Mouse (Mus musculus) heart, adult 8-10 months (tissue): ENCODE results near the gene Homer2. TPM values are rescaled to one million over a fixed set of nuclear protein-coding genes. Genes with fewer than 3 reads are reported as not detected.

ENCODE experiments used
- DNase-seq: peaks from one replicate; pipeline ENCODE4 v3.0.0; 2022; ENCODE audit warnings: low spot score
- total RNA-seq, 4 experiments: library from RNA; stranded (reverse); gene quantifications; 2 replicates each; pipeline ENCODE4 v1.2.4; 2022

Homer2 gene
- total RNA-seq, 4 experiments from 2014 or later, result 87.9 to 110 (median 104) TPM

DNA sequence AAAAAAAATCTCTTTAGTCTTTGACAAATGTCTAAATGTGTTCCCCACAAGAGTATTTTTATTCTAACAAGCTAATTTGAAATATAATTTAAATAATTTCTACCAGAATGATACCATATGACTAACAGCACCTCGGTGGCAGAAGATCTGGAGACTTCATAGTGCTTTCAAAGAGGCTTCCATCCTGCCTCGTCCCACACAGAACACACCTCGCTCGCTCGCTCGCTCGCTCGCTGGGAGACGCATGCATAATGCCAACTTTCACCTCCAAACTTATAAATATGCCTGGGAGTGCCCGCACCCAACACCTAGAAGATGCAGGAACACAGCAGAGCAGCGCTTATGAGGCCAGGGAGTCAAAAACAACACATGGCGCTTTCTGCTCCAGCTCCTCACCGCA is 9.0 kb downstream of the Homer2 start:
- no peak for DNase-seq

DNA sequence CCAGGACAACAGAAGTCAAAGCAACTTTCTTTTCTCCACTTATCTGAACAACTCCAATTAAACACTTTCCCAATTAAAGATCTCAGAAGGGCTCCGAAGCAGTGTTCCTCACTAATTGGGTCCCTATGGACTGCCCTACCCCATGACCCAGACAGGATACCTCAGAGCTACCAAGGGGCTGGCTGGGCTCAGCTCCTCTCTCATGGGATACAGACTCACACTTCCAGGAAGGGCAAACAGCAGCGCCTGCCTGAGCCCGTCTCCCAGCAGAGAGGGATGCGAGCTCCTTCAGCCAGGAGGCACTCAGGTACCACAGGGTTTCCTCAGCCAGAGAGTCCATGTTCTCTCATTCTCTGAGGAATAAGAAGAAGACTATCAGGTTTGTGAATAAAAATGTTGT is 9.4 kb downstream of the Homer2 start:
- no peak for DNase-seq

DNA sequence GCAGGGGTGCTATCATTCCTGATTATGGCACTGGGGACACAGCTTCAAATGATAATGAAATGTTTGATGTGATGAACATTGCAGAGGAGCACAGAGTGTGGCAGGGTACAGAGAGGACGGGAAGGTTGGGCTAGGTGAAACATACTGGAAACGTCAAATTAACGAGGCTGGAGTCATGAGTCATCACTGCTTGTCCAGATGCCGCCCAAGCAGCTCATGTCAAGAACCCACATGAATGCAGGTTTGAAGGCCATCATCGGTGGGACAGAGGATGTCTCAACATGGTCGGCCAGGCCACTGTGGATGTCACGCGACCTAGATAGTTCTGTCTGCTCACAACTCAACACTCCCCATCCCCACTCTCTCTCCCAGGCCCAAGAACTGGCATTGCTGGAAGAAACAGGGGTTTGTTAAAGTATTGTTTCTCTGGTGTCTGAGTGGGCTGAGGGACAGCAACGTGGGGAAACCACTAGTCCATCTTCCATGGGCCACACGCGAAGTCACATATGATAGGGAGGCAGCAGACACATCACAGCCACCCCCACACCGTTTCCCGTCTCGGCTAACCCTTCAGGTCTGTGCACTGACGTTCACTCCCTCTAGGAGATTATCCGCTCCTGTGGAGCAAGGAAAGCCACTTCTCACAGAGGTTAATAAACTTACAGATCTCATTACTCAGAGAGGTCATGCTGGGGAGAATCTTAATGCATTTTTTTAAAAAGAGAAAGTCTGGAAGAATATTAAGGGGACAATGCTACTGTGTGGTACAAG is 11.4 kb downstream of the Homer2 start:
- DNase-seq, result no peak

DNA sequence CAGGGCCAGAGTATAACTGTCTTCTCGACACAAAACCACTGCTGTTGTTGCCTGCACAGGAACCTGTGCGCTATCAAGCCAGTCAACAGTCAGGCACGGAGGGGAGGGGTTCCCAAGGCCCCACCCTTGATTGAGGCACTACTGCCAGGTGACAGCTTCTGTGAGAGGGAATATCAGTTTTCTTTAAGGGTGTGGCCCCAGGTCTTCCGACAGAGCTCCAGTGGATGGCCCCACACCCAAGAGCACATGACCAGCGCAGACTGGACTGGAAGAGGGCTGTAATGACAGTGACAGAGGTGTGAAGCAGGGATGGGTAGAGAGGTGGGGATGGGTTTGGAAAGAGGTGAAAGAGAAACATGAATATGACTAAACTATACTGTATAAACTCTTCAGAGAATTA is 16.3 kb downstream of the Homer2 start:
- no peak for DNase-seq

DNA sequence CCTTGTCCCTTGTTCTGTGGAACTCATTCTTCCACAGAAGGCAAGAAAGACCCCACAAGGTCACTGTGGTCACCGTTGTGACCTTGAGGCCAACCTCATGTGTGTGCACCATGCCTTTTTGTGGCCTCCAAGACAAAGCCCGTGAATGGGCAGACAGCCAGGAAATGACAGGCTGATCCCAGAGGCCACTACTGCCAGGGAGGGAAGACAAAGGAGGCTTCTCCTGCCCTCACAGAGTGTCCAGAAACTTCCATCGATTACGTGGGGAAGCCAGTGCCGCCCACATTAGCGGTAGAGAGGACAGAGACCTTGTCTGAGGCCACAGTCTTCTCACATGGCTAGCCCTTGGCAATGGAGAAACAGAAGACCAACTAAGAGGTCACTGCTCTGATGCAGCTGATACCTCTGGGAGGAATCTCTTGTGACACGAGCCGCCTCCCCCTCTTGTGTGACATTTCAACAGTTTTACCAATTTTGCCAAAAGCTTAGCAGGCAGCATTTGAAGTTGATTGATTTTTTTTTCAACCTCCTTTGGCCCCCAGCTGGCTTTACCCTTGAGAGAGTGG is 18.1 kb downstream of the Homer2 start:
- no peak for DNase-seq

DNA sequence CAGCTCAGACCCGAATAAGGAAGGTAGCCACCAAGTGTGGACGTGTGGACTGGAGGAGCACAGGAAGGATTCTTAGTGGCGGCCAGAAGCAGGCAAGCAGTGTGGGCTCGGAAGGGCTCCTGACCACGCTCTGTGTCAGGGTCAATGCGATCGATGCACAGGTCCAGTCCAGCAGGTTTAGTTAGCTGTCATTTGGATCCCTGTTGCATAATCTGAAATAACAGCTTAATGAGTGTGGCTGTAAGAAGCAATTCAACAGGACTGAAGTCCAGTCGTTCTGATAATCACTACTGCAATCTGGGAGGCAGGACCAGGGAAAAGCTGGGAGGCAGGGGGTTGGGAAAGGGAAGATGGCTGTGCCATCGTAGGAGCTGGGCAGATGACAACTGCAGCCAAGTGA is 18.9 kb downstream of the Homer2 start:
- no peak for DNase-seq

DNA sequence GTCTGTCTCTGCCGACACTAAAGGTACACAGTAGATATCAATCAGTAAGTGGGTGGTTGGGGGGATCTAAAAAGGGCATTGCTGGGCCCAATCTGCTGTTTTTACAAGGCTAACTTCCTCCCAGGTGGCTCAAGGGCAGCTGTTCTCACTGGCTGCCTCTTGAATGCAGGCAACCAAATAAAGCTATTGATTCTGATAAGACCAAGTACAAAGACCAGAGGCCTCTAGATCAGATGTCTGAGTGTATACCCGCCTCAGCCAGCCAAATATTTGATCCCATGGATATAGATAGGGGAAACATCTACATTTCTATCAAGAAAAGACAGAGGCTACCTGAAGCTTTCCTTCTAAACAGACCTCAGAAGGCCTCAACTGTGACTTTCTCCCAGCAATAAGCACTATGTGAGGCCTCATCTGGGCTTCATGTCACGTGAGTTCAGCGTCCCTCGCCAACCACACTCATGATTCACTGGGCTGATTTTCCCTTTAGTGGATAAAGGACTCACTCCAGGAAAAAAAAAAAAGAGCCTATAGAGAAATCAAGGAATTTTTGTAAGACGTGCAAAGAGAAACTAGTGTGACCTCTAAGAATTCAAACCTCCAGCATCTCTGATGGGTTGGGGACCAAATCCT is 19.5 kb downstream of the Homer2 start:
- no peak for DNase-seq

DNA sequence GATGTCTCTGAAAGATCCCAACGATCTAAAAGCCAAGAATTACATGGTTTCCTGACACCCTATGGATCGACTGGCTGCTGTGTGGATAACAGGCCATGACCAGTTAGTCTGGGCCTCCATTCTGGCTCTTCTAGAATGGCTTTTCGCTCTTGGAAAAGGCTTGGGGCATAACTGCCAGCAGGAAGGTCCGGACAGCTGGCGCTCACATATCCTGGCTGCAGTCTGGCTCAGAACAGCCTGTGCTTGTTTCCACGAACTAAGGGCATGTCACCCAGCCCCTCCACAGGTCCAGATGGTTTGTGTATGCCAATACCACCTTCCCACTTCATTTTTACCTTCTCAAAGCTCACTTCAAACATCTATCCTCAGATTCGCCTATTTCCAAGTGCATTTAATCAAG is 22.0 kb downstream of the Homer2 start:
- peak; percentile 40 for DNase-seq

DNA sequence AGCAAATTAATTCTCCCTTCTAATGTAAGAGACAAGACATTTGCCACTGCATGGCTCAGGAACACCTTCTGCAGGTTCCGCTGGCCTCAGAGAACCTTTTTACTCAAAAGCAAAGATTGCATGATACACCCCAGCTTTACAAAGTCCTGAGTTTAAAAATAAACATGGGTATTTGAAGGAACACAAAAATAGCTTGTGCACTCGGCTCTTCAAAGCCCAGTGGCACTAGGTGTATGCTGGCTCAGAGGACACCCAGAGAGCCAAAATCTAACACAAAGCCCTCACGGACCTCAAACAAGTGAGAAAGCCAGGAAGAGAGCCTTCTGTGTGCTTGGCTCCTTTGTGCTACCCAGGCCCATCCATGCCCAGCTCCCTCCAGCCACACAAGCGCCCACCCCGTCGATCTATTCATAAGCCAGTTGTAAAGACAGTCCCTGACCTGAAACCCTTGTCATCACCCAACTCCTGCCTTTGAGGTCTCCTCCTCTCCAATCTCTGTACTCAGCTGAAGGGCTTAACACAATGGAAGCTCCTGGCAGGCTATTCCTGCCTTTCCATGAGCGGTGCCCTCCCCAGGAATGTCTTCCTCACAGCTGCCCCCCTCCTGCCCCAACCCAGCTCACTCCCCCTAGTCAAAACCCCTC is 23.4 kb downstream of the Homer2 start:
- peak; percentile 31 for DNase-seq

DNA sequence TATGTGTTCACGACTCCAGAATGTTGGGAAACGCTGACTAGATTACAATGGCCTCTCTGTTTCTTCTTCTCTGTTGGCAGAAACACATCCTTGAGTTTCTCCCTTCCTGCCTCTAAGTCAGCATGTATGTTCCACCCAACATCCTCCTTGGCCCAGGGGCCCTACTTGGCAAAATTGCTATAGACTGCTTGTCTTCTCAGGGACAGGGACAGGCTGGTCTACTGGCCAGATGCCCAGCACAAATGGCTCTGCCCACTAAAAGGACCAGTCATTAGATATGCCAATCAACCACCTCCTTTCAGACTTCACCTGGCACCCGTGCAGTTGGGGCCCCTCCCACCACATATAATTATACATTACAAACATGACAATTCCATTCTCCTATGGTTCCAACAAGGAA is 25.9 kb downstream of the Homer2 start:
- DNase-seq, result no peak

DNA sequence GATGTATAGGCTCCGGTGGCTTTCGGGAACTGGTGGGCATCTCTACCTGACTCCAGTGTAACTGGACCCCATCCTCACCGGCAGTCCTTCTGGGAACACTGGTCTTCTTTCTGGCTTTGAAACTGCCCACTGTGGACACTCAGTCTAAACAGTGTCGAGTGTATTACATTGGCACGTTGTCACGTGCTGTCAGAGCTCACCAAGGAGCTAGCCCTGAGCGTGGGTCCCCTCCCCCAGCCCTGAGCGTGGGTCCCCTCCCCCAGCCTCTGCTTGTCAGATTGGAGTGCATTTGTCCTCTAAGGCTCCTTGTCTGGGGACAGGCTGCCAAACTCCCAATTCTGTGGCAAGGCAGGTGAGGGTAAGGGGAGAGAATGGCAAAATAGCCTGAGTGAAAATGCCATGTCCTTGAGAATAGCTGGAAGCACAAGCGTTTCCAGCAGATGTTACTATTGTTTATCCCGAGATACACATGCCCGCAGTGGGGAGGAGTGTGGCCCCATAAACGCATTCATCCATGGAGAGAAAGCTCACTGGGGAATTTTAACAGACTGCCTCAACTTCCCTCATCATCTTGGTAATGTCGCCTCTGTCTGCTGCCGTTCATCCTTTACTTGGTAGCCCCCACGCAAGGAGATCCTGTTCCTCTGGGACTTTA is 33.8 kb downstream of the Homer2 start:
- DNase-seq, result no peak

DNA sequence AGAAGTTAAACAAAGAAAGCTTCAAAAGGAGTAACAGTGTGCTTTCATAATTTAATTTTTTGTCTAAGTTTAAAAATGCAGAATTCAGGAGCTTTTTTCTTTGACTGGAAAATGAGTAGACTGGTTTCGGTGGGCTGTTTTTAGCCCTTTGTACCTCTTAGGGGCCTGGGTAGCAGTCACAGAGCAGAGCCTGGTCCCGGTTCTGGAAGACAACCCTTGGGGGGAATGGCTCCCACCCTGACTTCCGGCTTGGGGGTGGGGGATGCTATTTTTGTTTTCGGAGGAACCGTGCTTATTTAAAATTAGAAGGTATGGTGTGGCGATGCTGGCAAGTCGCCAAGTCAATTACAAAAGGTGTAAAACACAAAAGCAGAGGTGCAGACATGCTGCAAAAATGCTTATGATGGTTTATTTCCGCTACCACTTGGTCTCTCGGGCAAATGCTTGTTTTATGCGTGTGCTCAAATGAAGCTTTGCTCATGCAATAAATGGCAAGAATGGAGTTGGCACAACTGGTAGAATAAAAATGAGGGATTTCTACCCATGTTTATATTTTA is 34.5 kb downstream of the Homer2 start:
- DNase-seq, result no peak

DNA sequence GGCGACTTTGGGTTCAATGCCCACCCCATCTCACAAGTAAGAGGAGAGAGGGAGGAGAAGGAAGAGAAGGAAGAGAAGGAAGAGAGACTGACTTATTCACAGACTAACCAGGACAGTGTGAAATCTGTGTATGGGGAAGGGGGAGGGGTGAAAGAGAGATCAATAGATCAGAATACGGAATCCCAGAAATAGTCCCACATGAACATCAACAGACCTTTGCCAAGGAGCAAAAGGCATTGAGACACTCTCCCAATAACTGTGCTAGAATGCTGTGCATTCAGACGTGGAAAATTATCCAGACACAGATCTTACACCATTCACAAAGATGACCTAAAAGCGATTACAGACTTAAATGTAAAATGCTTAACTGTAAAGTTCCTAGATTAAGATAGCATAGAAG is 40.2 kb downstream of the Homer2 start:
- no peak for DNase-seq

DNA sequence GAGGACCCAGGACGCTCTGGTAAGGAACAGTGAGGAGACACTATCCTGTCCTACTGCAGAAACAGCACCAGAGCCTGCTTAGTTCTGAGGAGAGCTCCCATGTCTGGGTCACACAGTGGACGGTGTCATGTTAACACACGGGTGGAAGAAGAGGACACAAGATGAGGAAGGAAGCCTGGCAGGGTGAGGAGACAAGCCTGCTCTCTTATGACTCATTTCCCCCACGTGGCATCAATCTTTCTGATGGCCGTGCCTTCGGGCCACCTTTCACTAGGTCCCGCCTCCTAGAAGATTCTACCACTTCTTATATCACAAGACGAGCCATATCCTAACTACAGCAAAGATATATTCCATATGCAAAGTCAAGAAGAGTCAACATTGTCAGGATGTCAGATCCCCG is 40.7 kb downstream of the Homer2 start:
- DNase-seq, result no peak

DNA sequence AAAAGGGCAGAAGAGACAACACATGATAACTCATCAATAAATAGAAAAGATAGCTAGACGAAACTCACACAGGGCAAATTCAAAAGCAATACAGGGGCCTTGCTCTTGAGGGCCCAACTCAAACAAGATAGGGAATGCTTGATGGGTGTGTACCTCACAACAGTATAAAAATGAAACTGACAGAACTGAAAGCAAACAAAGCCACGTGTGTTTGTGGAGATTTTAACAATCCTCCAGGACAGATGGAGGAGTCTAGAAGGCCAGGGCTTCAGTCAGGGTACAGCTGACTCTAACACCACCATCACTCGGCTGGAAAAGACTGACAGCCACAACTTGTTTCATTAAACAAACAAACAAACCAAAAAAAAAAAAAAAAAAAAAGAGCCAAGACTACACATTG is 44.3 kb downstream of the Homer2 start:
- no peak for DNase-seq

DNA sequence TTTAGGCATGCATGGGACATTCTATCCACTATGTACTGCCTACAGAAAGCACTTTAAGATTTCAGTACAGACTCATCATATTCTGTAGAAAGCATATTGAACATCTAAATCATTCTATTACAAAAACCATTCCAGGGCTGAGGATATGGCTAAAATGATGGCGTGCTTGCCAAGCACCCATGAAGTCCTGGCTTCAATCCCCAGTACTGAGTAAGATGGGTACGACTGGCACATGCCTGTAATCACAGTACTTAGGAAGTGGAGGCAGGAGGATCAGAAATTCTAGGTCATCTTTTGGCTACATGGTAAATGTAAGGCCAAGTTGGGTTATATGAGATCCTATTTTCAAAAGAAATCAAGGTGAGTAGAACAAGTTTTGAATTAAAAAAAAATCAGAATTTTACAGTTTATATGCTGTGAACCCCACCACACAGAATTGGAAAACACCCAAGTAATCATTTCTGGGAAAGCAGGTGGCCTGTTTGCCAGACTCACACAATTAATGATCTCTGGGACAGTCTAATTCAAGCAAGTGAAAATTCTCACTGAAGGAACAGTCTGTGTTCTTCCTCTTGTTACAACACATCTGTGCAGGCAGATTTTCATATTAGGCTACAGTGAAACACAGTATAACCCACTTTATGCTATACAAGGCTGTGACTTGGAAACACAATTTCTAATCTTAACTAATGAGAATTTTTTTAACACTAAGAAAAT is 49.5 kb downstream of the Homer2 start:
- DNase-seq, result no peak

DNA sequence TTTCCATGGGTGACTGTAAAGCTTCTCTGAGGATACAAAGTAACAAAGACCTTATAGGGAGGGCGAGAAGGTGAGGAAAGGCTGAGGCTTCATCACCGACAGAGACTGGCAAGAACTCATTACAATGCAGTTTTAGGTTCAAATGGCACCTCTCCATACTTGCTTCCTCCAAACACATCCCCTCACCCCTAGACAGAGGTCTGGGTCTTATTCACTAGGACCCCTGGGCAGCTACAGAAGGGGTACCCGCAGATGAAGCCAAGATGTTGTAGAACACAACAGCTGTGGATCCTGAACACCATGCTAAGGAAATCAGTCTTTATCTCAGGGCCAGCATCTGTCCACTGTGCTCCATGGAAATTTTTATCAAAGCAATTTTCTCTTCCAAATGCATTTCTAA is 50.3 kb downstream of the Homer2 start:
- DNase-seq, result no peak

DNA sequence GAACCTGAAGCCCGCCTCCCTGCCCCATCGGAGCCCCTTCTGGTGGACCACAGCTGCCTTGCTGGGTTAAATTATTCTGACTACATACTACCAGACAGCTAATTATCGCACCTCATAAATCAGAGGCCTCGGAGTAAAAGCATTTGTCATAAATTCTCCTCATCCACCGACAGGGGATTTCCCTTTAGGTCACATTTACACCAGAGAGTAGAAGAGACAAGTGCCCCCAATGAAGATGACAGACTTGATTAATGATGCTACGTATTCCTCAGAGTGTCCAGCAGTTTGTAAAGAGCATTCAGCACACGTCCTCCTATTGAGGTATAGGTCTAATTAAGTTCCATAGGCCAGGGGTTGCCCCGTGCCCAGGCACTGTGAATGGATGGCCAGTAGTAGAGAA is 50.7 kb downstream of the Homer2 start:
- no peak for DNase-seq

DNA sequence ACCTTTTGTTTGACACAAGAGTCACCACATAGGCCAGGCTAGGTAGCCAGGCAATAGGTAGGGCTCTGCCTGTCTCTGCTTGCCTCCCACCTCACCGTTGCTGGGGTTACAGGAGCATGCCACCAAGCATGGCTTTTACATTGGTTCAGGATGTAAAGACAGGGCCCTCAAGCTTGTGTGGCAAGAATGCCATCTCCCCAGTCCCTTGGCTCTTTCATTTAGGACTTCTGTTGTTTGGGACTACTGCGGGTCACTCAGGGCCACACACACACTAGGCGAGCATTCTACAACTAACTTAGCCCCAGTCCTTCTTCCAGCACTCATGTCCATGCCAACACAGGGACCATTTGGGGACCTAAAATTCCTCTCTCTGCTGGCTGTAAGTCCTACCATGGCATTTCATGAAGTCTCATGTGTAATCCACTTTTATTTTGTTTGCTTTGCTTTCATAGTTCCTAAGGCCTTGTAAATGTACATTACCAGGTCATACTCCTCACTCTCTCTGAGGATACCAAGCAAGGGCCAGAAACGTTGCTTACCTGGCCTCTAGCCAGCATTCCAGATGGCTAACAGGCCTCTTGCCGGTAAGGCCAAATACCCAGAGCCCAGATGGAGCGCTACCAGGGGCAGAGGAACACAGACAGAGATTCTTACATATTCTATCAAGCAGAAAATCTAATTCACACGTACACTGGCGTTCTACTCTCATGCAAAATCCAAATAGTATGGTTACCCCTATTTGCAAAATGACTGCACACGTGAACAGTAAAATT is 52.2 kb downstream of the Homer2 start:
- peak; percentile 48 for DNase-seq

DNA sequence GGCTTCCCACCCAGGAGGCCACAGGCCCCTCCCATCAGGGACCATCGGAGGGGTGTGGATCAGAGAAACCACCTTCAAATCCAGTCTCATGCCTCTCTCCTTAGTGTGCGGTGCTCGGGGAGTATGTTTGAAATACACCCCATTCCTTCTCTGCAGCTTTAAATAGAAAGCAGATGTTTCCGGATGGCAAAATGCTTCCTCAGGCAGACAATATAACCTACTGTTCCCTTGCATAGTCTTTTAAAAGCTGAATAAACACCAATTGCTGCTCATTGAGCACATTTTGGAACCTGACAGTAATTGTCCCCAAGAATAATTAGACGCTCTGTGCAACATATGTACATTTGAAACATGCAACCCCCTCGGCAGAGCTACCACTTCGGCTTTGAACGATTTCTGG is 53.3 kb downstream of the Homer2 start:
- peak; percentile 23 for DNase-seq
